Mouse (Mus musculus) hindbrain, embryonic 15.5 days (tissue): Measurements from ENCODE around the gene Syt11. TPM values are rescaled to one million over a fixed set of nuclear protein-coding genes. Genes with fewer than 3 reads are reported as not detected.

Source experiments
- ATAC-seq: fragments of 200-750 bp; cut with Nextera tagmentation; 2 replicates; pipeline ENCODE4 v1.8.0; 2017; ENCODE audit warnings: low read depth, moderate number of reproducible peaks, moderate TSS enrichment; ENCODE audit not compliant: low FRiP score
- H3K27ac ChIP-seq: fragments of 300-500 bp; sonication (generic); replicated peaks from 2 replicates; pipeline ENCODE4 v1.5.1; 2015; ENCODE audit warnings: mild to moderate bottlenecking, inconsistent platforms
- H3K27me3 ChIP-seq: fragments of 300-500 bp; sonication (generic); 2 replicates; pipeline ENCODE4 v1.6.1; 2015; ENCODE audit warnings: control low read depth, inconsistent platforms
- H3K36me3 ChIP-seq: fragments of 300-500 bp; sonication (generic); 2 replicates; pipeline ENCODE4 v1.6.1; 2015; ENCODE audit warnings: control low read depth, inconsistent platforms
- H3K4me1 ChIP-seq: fragments of 300-500 bp; sonication (generic); replicated peaks from 2 replicates; pipeline ENCODE4 v1.6.1; 2015; ENCODE audit warnings: control low read depth, inconsistent platforms
- H3K4me2 ChIP-seq: fragments of 300-500 bp; sonication (generic); 2 replicates; pipeline ENCODE4 v1.6.1; 2015; ENCODE audit warnings: moderate library complexity, mild to moderate bottlenecking, inconsistent platforms
- H3K4me3 ChIP-seq: fragments of 300-500 bp; sonication (generic); 2 replicates; pipeline ENCODE4 v1.5.1; 2015; ENCODE audit warnings: mild to moderate bottlenecking, inconsistent platforms
- H3K9ac ChIP-seq: fragments of 300-500 bp; sonication (generic); 2 replicates; pipeline ENCODE4 v1.6.1; 2015; ENCODE audit warnings: inconsistent platforms
- H3K9me3 ChIP-seq: fragments of 300-500 bp; sonication (generic); 2 replicates; pipeline ENCODE4 v1.6.1; 2016; ENCODE audit warnings: control low read depth, inconsistent platforms
- WGBS: fragments of 180-500 bp; shearing (Covaris S2); methylation state at CpG from one replicate; pipeline ENCODE4 v1.1.7; 2015; 5-methylcytosine and 5-hydroxymethylcytosine counted together
- polyA plus RNA-seq: library from polyadenylated mRNA; unstranded; fragments of >200 nt; fragmentation: Nextera tagmentation; extraction: Ambion mirVana; gene quantifications from 2 replicates; pipeline ENCODE4 v1.2.1, GENCODE M21; 2015

Gene Syt11
- polyA plus RNA-seq, 1 experiment from 2014 or later, result 239 TPM

- peaks cover 52% of the 10 kb centered on the region for H3K36me3 ChIP-seq
- 94% methylated on average over 19 of the region's 19 CpGs for WGBS
- H3K4me1 ChIP-seq, result peaks cover 38% of the 10 kb centered on the region
These were observed 13.3 kb downstream of the Syt11 start for GRCm38 (mm10) chr3:88761619-88762018.

GRCm38 (mm10) chr3:88758045-88758500 is 16.9 kb downstream of the Syt11 start:
- Histone ChIP-seq H3K9ac (peak overlapping the region; percentile 26; the same call in 1 of the 2 replicates), H3K4me3 (no peak overlapping the region), H3K4me1 (peaks cover 61% of the 10 kb centered on the region), H3K27ac (peak overlapping the region; percentile 85), H3K4me2 (peak overlapping the region; percentile 30), H3K9me3 (no peaks in the 10 kb centered on the region), H3K36me3 (peaks cover 63% of the 10 kb centered on the region), H3K27me3 (no peaks in the 10 kb centered on the region)
- peak; percentile 89 for ATAC-seq
- 3% methylated on average over 5 of the region's 5 CpGs for WGBS

More at GRCm38 (mm10) chr3:88761619-88762018, 13.3 kb downstream of the Syt11 start:
- no peaks in the 10 kb centered on the region for H3K9me3 ChIP-seq
- H3K27ac ChIP-seq, result no peak overlapping the region
- H3K4me2 ChIP-seq, result no peak overlapping the region
- no peak overlapping the region for H3K9ac ChIP-seq
- no peaks in the 10 kb centered on the region for H3K27me3 ChIP-seq
- no peak for ATAC-seq
- no peak overlapping the region for H3K4me3 ChIP-seq

- ATAC-seq, result peak; percentile 63
- Histone ChIP-seq H3K9ac (no peak overlapping the region), H3K4me1 (peaks cover 53% of the 10 kb centered on the region), H3K9me3 (no peaks in the 10 kb centered on the region), H3K36me3 (peaks cover 68% of the 10 kb centered on the region), H3K27me3 (no peaks in the 10 kb centered on the region), H3K4me2 (no peak overlapping the region), H3K27ac (peak overlapping the region; percentile 85), H3K4me3 (no peak overlapping the region)
- WGBS, result 16% methylated on average over 4 of the region's 4 CpGs
These were observed 18.7 kb downstream of the Syt11 start for GRCm38 (mm10) chr3:88756276-88756675.

DNA sequence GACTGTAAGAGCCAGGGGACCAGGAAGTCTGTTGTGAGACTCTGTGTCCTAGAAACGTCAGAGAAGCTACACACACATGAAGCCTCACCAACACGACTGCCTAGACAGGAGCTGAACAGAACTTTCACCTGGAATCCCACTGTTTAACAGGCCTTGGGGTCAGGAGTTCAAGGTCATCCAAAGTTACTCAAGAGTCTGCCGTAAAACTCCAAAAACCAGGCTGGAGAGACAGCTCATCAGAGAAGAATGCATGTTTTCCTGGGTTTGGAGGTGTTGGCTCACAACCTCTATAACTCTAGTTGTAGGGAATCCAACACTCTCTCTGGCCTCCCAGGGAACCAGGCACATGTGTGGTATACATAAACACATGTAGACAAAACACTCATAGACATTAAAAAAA is 19.4 kb downstream of the Syt11 start:
- no peak overlapping the region for H3K4me2 ChIP-seq
- 66% methylated on average over 3 of the region's 3 CpGs for WGBS
- H3K9me3 ChIP-seq, result no peaks in the 10 kb centered on the region
- H3K4me1 ChIP-seq, result peaks cover 53% of the 10 kb centered on the region
- H3K4me3 ChIP-seq, result no peak overlapping the region
- ATAC-seq, result no peak
- H3K9ac ChIP-seq, result no peak overlapping the region
- peaks cover 69% of the 10 kb centered on the region for H3K36me3 ChIP-seq
- H3K27ac ChIP-seq, result peak overlapping the region; percentile 85
- H3K27me3 ChIP-seq, result no peaks in the 10 kb centered on the region

DNA sequence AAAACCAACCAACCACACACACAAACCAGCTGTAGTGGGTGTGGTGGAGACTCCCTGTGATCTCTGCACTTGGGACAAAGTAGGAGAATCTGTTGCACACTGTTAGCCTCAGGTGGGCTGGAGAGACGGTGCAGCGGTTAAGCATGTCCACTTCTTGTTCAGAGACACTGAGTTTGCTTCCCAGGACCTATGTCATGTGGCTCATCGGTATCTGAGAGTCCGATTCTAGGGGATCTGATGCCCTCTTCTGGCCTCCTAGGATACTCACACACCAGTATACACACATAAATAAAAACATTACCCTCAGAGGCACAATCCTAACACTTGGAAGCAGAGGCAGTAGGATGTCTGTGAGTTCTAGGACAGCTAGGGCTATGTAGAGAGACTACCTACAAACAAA is 20.7 kb downstream of the Syt11 start:
- ATAC-seq, result no peak
- Histone ChIP-seq H3K4me1 (peaks cover 50% of the 10 kb centered on the region), H3K9me3 (no peaks in the 10 kb centered on the region), H3K9ac (no peak overlapping the region), H3K27me3 (no peaks in the 10 kb centered on the region), H3K27ac (no peak overlapping the region), H3K4me3 (no peak overlapping the region), H3K4me2 (no peak overlapping the region), H3K36me3 (peaks cover 64% of the 10 kb centered on the region)
- whole genome bisulfite sequencing, result 75% methylated on average over 4 of the region's 4 CpGs

GRCm38 (mm10) chr3:88746871-88747231 is 28.1 kb downstream of the Syt11 start:
- H3K36me3 ChIP-seq, result peaks cover 68% of the 10 kb centered on the region
- WGBS, result 91% methylated on average over 4 of the region's 4 CpGs

GRCm38 (mm10) chr3:88746139-88746870 is 28.7 kb downstream of the Syt11 start:
- H3K9ac ChIP-seq, result no peak overlapping the region
- H3K4me2 ChIP-seq, result no peak overlapping the region
- no peak for ATAC-seq
- H3K36me3 ChIP-seq, result peaks cover 68% of the 10 kb centered on the region
- no peak overlapping the region for H3K27ac ChIP-seq
- H3K27me3 ChIP-seq, result no peaks in the 10 kb centered on the region
- H3K4me1 ChIP-seq, result no peaks in the 10 kb centered on the region
- 93% methylated on average over 14 of the region's 15 CpGs for WGBS
- H3K4me3 ChIP-seq, result no peak overlapping the region
- 0 out of 2 replicates have a peak, but pooled peaks cover 4% of the 10 kb centered on the region for H3K9me3 ChIP-seq

More at GRCm38 (mm10) chr3:88746871-88747231, 28.1 kb downstream of the Syt11 start:
- H3K27ac ChIP-seq, result no peak overlapping the region
- no peak overlapping the region for H3K4me3 ChIP-seq
- H3K9ac ChIP-seq, result no peak overlapping the region
- 0 out of 2 replicates have a peak, but pooled peaks cover 4% of the 10 kb centered on the region for H3K9me3 ChIP-seq
- no peaks in the 10 kb centered on the region for H3K27me3 ChIP-seq
- no peak for ATAC-seq
- H3K4me1 ChIP-seq, result no peaks in the 10 kb centered on the region
- no peak overlapping the region for H3K4me2 ChIP-seq

GRCm38 (mm10) chr3:88745534-88745933 is 29.4 kb downstream of the Syt11 start:
- no peaks in the 10 kb centered on the region for H3K4me1 ChIP-seq
- H3K36me3 ChIP-seq, result peaks cover 61% of the 10 kb centered on the region
- 0 out of 2 replicates have a peak, but pooled peaks have one; percentile 15 for ATAC-seq

GRCm38 (mm10) chr3:88740147-88740546 is 34.8 kb downstream of the Syt11 start:
- ATAC-seq, result no peak
- 97% methylated on average over 3 of the region's 3 CpGs for WGBS

More at GRCm38 (mm10) chr3:88745534-88745933, 29.4 kb downstream of the Syt11 start:
- H3K27ac ChIP-seq, result no peak overlapping the region
- H3K4me3 ChIP-seq, result no peak overlapping the region
- 91% methylated on average over 9 of the region's 9 CpGs for WGBS
- no peak overlapping the region for H3K9ac ChIP-seq
- 0 out of 2 replicates have a peak, but pooled peaks cover 4% of the 10 kb centered on the region for H3K9me3 ChIP-seq
- H3K27me3 ChIP-seq, result no peaks in the 10 kb centered on the region
- H3K4me2 ChIP-seq, result no peak overlapping the region

DNA sequence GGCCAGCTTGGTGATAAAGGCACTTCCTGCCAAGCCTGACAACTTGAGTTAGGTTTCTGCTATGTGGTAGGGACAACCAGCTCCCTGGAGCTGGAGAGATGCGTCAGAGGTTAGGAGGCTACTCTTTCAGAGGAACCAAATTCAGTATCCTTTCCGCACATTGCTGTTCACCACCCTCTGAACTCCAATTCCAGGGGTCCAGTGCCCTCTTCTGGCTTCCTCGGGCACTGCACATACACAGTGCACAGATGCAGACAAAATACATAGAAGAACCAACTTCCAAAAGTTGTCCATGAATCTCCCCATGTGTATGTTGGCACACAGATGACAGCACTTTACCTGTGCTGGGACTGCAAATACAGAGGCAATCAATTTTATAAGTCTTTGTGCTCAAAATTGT is 36.3 kb downstream of the Syt11 start:
- Histone ChIP-seq H3K9ac (no peak overlapping the region), H3K4me1 (no peaks in the 10 kb centered on the region), H3K9me3 (no peaks in the 10 kb centered on the region), H3K4me3 (no peak overlapping the region), H3K4me2 (no peak overlapping the region), H3K27me3 (no peaks in the 10 kb centered on the region), H3K27ac (no peak overlapping the region), H3K36me3 (peaks cover 13% of the 10 kb centered on the region; the same call in 1 of the 2 replicates)
- 61% methylated on average over 3 of the region's 3 CpGs for WGBS
- 0 out of 2 replicates have a peak, but pooled peaks have one; percentile 30 for ATAC-seq

More at GRCm38 (mm10) chr3:88740147-88740546, 34.8 kb downstream of the Syt11 start:
- H3K4me3 ChIP-seq, result no peak overlapping the region
- no peaks in the 10 kb centered on the region for H3K9me3 ChIP-seq
- peaks cover 24% of the 10 kb centered on the region for H3K36me3 ChIP-seq
- H3K27me3 ChIP-seq, result no peaks in the 10 kb centered on the region
- H3K4me2 ChIP-seq, result no peak overlapping the region
- H3K4me1 ChIP-seq, result no peaks in the 10 kb centered on the region
- H3K9ac ChIP-seq, result no peak overlapping the region
- H3K27ac ChIP-seq, result no peak overlapping the region

DNA sequence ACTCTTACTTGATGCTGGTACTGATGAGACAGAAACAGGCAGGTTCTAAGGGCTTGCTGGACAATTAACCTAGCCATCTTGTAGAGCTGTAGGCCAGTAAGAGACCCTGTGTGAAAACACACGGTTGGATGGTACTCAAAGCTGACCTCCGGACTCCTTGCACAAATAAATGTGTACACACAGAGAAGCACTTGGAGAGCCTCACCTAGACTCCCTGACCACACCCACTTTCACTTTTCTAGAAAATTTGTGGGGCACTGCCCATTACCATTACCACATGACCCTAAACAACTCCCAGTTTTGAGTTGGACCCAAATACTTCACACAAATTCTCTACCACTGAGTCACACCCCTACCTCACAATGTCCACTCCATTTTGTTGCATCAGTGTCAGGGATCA is 38.4 kb downstream of the Syt11 start:
- H3K9ac ChIP-seq, result no peak overlapping the region
- H3K27ac ChIP-seq, result no peak overlapping the region
- ATAC-seq, result no peak
- H3K36me3 ChIP-seq, result peaks cover 19% of the 10 kb centered on the region; the same call in 1 of the 2 replicates
- H3K4me2 ChIP-seq, result no peak overlapping the region
- WGBS, result 91% methylated on average over 2 of the region's 2 CpGs
- no peaks in the 10 kb centered on the region for H3K4me1 ChIP-seq
- no peaks in the 10 kb centered on the region for H3K9me3 ChIP-seq
- no peaks in the 10 kb centered on the region for H3K27me3 ChIP-seq
- H3K4me3 ChIP-seq, result no peak overlapping the region

DNA sequence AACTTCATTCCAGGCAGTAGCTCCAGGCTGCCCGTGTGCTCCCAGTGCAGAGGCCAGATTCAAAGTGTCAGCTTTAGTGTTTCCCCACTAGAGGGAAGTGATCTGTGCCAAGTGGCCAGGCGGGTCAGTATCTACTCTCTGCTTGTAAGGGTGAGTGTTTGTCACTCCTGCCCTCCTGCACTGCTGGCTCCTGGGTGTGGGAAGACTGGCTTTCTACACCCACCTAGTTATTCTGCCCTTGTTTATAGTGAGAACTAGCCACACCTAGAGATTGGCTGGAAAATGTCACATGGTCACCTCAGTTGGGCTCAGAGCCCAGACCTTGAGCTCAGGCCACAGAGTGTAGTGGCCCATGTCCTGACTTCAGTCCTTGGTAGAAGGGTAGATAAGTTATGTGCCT is 55.9 kb downstream of the Syt11 start:
- ATAC-seq, result 0 out of 2 replicates have a peak, but pooled peaks have one; percentile 28
- Histone ChIP-seq H3K4me1 (peaks cover 21% of the 10 kb centered on the region), H3K27ac (no peak overlapping the region), H3K27me3 (no peaks in the 10 kb centered on the region), H3K9ac (no peak overlapping the region), H3K9me3 (no peaks in the 10 kb centered on the region), H3K4me2 (no peak overlapping the region), H3K4me3 (no peak overlapping the region), H3K36me3 (peaks cover 13% of the 10 kb centered on the region)
- WGBS, result 70% methylated on average over 2 of the region's 2 CpGs
